Mouse (Mus musculus) forebrain, postnatal 0 days (tissue): ENCODE results near the gene Zfp26. TPM values are rescaled to one million over a fixed set of nuclear protein-coding genes. Genes with fewer than 3 reads are reported as not detected.

Experiments used
- ATAC-seq: fragments of 200-750 bp; cut with Nextera tagmentation; 2 replicates; pipeline ENCODE4 v1.8.0; 2017; ENCODE audit warnings: mild to moderate bottlenecking, moderate library complexity
- DNase-seq: peaks from one replicate; pipeline ENCODE4 v3.0.0-alpha.2; 2015
- H3K27ac ChIP-seq: fragments of 300-500 bp; sonication (generic); 2 replicates; pipeline ENCODE4 v1.5.1; 2014; ENCODE audit warnings: low read depth, mild to moderate bottlenecking, antibody characterized with exemption, low read length, moderate library complexity, mixed read lengths
- H3K27me3 ChIP-seq: fragments of 300-500 bp; sonication (generic); 2 replicates; pipeline ENCODE4 v1.6.1; 2014; ENCODE audit warnings: mild to moderate bottlenecking, low read length, mixed read lengths; ENCODE audit not compliant: insufficient read depth
- H3K36me3 ChIP-seq: fragments of 300-500 bp; sonication (generic); 2 replicates; pipeline ENCODE4 v1.6.1; 2014; ENCODE audit warnings: mild to moderate bottlenecking, moderate library complexity; ENCODE audit not compliant: insufficient read depth
- H3K4me1 ChIP-seq: fragments of 300-500 bp; sonication (generic); 2 replicates; pipeline ENCODE4 v1.6.1; 2014; ENCODE audit warnings: antibody characterized with exemption; ENCODE audit not compliant: insufficient read depth
- H3K4me2 ChIP-seq: fragments of 300-500 bp; sonication (generic); 2 replicates; pipeline ENCODE4 v1.6.1; 2014; ENCODE audit warnings: low read depth, mild to moderate bottlenecking, moderate library complexity
- H3K4me3 ChIP-seq: fragments of 300-500 bp; sonication (generic); 2 replicates; pipeline ENCODE4 v1.5.1; 2014; ENCODE audit warnings: low read depth, low read length, mixed read lengths
- H3K9ac ChIP-seq: fragments of 300-500 bp; sonication (generic); 2 replicates; pipeline ENCODE4 v1.6.1; 2014; ENCODE audit warnings: mild to moderate bottlenecking
- H3K9me3 ChIP-seq: fragments of 300-500 bp; sonication (generic); 2 replicates; pipeline ENCODE4 v1.6.1; 2016; ENCODE audit warnings: low read length
- CTCF ChIP-seq: sonication (generic); IDR thresholded peaks from 2 replicates; pipeline ENCODE4 v1.5.1; 2016; ENCODE audit warnings: antibody characterized with exemption, control low read depth, low read depth
- WGBS: fragments of 180-500 bp; shearing (Covaris S2); extraction: QIAGEN DNeasy Blood & Tissue Kit; methylation state at CpG from one replicate; pipeline ENCODE4 v1.1.7; 2014; 5-methylcytosine and 5-hydroxymethylcytosine counted together
- polyA plus RNA-seq: library from polyadenylated mRNA; unstranded; fragments of >200 nt; fragmentation: Nextera tagmentation; extraction: Ambion mirVana; gene quantifications from 2 replicates; pipeline ENCODE4 v1.2.1, GENCODE M21; 2015
- total RNA-seq: library from RNA; depleted of rRNA; stranded (reverse); fragments of >200 nt; gene quantifications from 2 replicates; pipeline ENCODE4 v1.2.3, GENCODE M21; 2014

Gene Zfp26
- total and polyA plus RNA-seq, 2 experiments from 2014 or later: 9.2 to 40.6 TPM

DNA sequence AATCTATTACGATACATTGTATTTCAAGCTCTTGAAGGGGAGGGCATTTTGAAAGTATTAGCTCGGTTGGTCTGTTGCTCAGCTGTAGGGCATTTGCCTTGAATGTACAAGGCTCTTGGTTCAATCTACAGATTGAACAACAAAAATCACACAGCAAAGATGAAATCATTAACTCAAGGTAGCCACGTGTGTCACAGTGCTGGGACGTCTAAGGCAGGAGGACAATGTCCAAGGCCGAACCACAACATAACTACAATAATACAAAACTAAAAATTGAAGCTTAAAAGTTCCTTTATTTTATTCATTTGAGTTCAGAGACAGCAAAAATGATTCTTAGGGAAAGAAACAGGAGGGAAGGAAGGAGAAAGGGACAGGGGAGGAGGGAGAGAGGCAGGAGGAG, 29.6 kb upstream of the Zfp26 start:
- DNase-seq: no peak
- 93% methylated on average over 5 of the region's 5 CpGs for WGBS

DNA sequence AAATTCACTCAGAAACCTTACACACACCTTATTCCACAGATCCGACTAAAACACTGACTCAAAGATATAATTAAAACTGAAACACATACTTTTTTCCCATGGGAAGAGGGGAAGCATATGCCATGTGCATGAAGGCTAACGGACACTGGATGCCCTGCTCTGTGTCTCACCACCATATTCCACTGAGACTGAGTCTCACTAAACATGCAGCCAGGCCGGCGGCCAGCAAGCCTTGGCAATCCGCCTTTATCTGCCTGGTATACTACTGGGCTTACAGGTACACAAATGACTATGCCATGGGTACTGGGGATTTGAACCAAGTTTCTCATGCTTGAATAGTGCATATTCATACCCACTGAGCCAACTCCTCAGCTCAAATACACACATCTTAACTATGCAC, 19.4 kb upstream of the Zfp26 start:
- H3K4me1 ChIP-seq: no peaks in the 10 kb centered on the region
- no peaks in the 10 kb centered on the region for H3K27me3 ChIP-seq
- no peak for ATAC-seq
- no peak for TF ChIP-seq CTCF
- no peak overlapping the region for H3K4me3 ChIP-seq
- no peak for DNase-seq
- no peak overlapping the region for H3K27ac ChIP-seq
- H3K36me3 ChIP-seq: peaks cover 51% of the 10 kb centered on the region
- no peak overlapping the region for H3K4me2 ChIP-seq
- H3K9me3 ChIP-seq: no peaks in the 10 kb centered on the region
- WGBS: 83% methylated on average over 5 of the region's 5 CpGs
- H3K9ac ChIP-seq: no peak overlapping the region

More for the DNA sequence above, 29.6 kb upstream of the Zfp26 start:
- no peak overlapping the region for H3K27ac ChIP-seq
- H3K9me3 ChIP-seq: no peaks in the 10 kb centered on the region
- 0 out of 2 replicates have a peak overlapping the region, but pooled peaks have one; percentile 3 for H3K4me2 ChIP-seq
- no peaks in the 10 kb centered on the region for H3K27me3 ChIP-seq
- H3K4me3 ChIP-seq: no peak overlapping the region
- H3K36me3 ChIP-seq: peaks cover 15% of the 10 kb centered on the region
- peaks cover 14% of the 10 kb centered on the region for H3K4me1 ChIP-seq
- TF ChIP-seq CTCF: no peak
- no peak overlapping the region for H3K9ac ChIP-seq
- ATAC-seq: no peak

DNA sequence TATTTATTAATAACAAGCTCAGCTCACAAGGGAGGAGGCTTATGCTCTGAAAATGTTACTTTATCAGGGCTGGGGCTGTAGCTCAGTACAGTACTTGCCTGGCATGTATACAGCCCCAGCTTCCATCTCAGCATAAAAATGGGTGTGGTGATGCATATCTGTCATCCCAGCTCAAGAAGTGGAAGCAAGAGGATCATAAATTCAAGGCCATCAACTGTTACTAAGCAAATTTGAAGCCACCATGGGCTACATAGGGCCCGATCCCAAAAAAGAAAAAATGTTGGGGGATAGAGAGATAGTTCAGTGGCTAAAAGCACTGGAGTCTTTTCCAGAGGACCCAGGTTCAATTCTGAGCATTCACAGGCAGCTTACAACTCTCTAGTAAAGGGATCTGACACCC, 16.7 kb upstream of the Zfp26 start:
- no peaks in the 10 kb centered on the region for H3K4me1 ChIP-seq
- H3K27me3 ChIP-seq: no peaks in the 10 kb centered on the region
- 100% methylated on average over 1 of the region's 1 CpGs for WGBS
- H3K4me2 ChIP-seq: no peak overlapping the region
- no peak for ATAC-seq
- no peaks in the 10 kb centered on the region for H3K9me3 ChIP-seq
- no peak overlapping the region for H3K9ac ChIP-seq
- H3K36me3 ChIP-seq: peaks cover 59% of the 10 kb centered on the region
- no peak for DNase-seq
- TF ChIP-seq CTCF: no peak
- H3K4me3 ChIP-seq: no peak overlapping the region
- no peak overlapping the region for H3K27ac ChIP-seq

DNA sequence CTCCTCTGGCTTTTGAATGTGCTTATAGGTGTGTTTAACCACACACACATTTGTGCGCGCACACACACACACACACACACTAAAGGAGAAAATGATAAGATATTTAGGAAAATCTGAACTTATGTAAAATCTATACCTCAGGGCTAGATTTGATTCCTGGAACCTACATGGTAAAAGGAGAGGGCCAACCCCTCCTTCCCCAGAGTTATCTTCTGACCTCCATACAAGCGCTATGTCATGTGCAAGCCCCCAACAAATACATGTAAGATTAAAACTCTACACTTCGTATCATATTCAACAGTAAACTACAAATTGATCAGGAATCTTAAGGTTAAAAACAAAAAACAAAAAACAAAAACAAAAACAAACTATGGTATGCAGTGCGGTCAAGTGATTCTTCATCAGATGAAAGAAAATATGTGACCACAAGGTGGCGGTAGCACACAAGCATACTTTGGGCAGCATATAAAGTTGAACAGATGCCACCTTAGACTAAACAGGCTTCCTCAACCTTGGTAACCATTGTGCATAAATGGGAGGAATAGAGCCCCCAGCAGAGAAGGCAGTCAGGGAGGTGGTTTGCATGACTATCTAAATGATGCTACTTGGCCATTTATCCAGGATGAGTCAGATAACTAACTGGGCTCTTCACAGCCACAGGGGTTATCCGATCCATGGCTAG, 6.9 kb upstream of the Zfp26 start:
- WGBS: 54% methylated on average over 7 of the region's 7 CpGs
- H3K36me3 ChIP-seq: peaks cover 31% of the 10 kb centered on the region
- H3K9me3 ChIP-seq: no peaks in the 10 kb centered on the region
- no peak overlapping the region for H3K9ac ChIP-seq
- DNase-seq (peak; percentile 86), ATAC-seq (peak; percentile 78)
- no peak overlapping the region for H3K4me3 ChIP-seq
- no peak overlapping the region for H3K4me2 ChIP-seq
- peak; percentile 89 for TF ChIP-seq CTCF
- H3K4me1 ChIP-seq: no peaks in the 10 kb centered on the region
- no peak overlapping the region for H3K27ac ChIP-seq
- H3K27me3 ChIP-seq: no peaks in the 10 kb centered on the region

GRCm38 (mm10) chr9:20453647-20454046, 6.3 kb downstream of the Zfp26 start:
- H3K4me3 ChIP-seq: no peak overlapping the region
- no peak for TF ChIP-seq CTCF

DNA sequence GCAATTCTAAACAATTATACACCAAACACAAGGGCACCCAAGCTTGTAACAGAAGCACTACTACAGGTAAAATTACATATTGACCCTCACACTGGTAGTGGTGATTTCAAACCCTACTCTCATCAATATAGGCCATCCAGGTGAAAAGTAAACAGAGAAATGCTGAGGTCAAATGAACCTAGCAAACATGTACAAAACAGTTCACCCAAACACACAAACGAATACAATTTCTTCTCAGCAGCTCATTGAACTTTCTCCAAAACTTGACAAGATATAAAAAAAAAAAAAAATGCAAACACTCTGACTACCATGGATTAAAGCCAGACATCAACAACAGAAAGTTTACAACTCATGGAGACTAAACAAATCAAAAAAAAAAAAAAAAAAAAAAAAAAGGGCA, 8.5 kb downstream of the Zfp26 start:
- Histone ChIP-seq H3K27ac (no peak overlapping the region), H3K4me3 (no peak overlapping the region), H3K9ac (no peak overlapping the region), H3K27me3 (no peaks in the 10 kb centered on the region), H3K9me3 (no peaks in the 10 kb centered on the region), H3K4me2 (no peak overlapping the region), H3K36me3 (peaks cover 24% of the 10 kb centered on the region), H3K4me1 (no peaks in the 10 kb centered on the region)
- 95% methylated on average over 1 of the region's 1 CpGs for WGBS
- DNase-seq (no peak), ATAC-seq (no peak)
- TF ChIP-seq CTCF: no peak

More at GRCm38 (mm10) chr9:20453647-20454046, 6.3 kb downstream of the Zfp26 start:
- Histone ChIP-seq H3K27me3 (no peaks in the 10 kb centered on the region), H3K4me2 (no peak overlapping the region), H3K9me3 (no peaks in the 10 kb centered on the region), H3K27ac (no peak overlapping the region), H3K9ac (no peak overlapping the region), H3K4me1 (peaks cover under 1% of the 10 kb centered on the region; the same call in 1 of the 2 replicates), H3K36me3 (peaks cover 31% of the 10 kb centered on the region)
- no peak for DNase-seq
- WGBS: 94% methylated on average over 4 of the region's 4 CpGs
- ATAC-seq: no peak

GRCm38 (mm10) chr9:20443183-20443783, 16.7 kb downstream of the Zfp26 start:
- no peak for TF ChIP-seq CTCF
- peaks cover 62% of the 10 kb centered on the region for H3K36me3 ChIP-seq
- no peaks in the 10 kb centered on the region for H3K4me1 ChIP-seq
- 88% methylated on average over 4 of the region's 4 CpGs for WGBS
- H3K9ac ChIP-seq: no peak overlapping the region
- no peaks in the 10 kb centered on the region for H3K9me3 ChIP-seq
- DNase-seq: no peak
- H3K4me3 ChIP-seq: no peak overlapping the region
- H3K27ac ChIP-seq: no peak overlapping the region
- no peaks in the 10 kb centered on the region for H3K27me3 ChIP-seq
- no peak for ATAC-seq
- H3K4me2 ChIP-seq: no peak overlapping the region
